Mouse (Mus musculus) hindbrain, embryonic 16.5 days (tissue): Measurements from ENCODE around the gene Nckap5. TPM values are rescaled to one million over a fixed set of nuclear protein-coding genes. Genes with fewer than 3 reads are reported as not detected.

Source experiments
- ATAC-seq: fragments of 200-750 bp; cut with Nextera tagmentation; 2 replicates; pipeline ENCODE4 v1.8.0; 2017; ENCODE audit warnings: moderate TSS enrichment, moderate library complexity
- H3K27ac ChIP-seq: fragments of 300-500 bp; sonication (generic); 2 replicates; pipeline ENCODE4 v1.5.1; 2014; ENCODE audit warnings: low read depth, mild to moderate bottlenecking, control low read depth, low read length, moderate library complexity
- H3K27me3 ChIP-seq: fragments of 300-500 bp; sonication (generic); replicated peaks from 2 replicates; pipeline ENCODE4 v1.6.1; 2014; ENCODE audit warnings: low read length; ENCODE audit not compliant: control insufficient read depth, insufficient read depth
- H3K36me3 ChIP-seq: fragments of 300-500 bp; sonication (generic); 2 replicates; pipeline ENCODE4 v1.6.1; 2014; ENCODE audit warnings: mild to moderate bottlenecking, low read length, moderate library complexity, mixed read lengths; ENCODE audit not compliant: control insufficient read depth, insufficient read depth
- H3K4me1 ChIP-seq: fragments of 300-500 bp; sonication (generic); 2 replicates; pipeline ENCODE4 v1.6.1; 2014; ENCODE audit warnings: low read depth, low read length; ENCODE audit not compliant: control insufficient read depth, insufficient read depth
- H3K4me2 ChIP-seq: fragments of 300-500 bp; sonication (generic); 2 replicates; pipeline ENCODE4 v1.6.1; 2014; ENCODE audit warnings: mild to moderate bottlenecking, low read length, control low read depth, moderate library complexity
- H3K4me3 ChIP-seq: fragments of 300-500 bp; sonication (generic); 2 replicates; pipeline ENCODE4 v1.5.1; 2014; ENCODE audit warnings: mild to moderate bottlenecking, low read length, control low read depth, moderate library complexity
- H3K9ac ChIP-seq: fragments of 300-500 bp; sonication (generic); 2 replicates; pipeline ENCODE4 v1.6.1; 2014; ENCODE audit warnings: low read depth, mild to moderate bottlenecking, control low read depth, low read length, moderate library complexity
- H3K9me3 ChIP-seq: fragments of 300-500 bp; sonication (generic); 2 replicates; pipeline ENCODE4 v1.6.1; 2014; ENCODE audit warnings: mild to moderate bottlenecking, low read length, moderate library complexity; ENCODE audit not compliant: control insufficient read depth
- WGBS: fragments of 180-500 bp; shearing (Covaris S2); extraction: QIAGEN DNeasy Blood & Tissue Kit; methylation state at CpG from one replicate; pipeline ENCODE4 v1.1.7; 2014; 5-methylcytosine and 5-hydroxymethylcytosine counted together
- polyA plus RNA-seq: library from polyadenylated mRNA; unstranded; fragments of >200 nt; fragmentation: Nextera tagmentation; extraction: Ambion mirVana; gene quantifications from 2 replicates; pipeline ENCODE4 v1.2.1, GENCODE M21; 2015

Gene Nckap5
- polyA plus RNA-seq, 1 experiment from 2014 or later, result 13.9 TPM

DNA sequence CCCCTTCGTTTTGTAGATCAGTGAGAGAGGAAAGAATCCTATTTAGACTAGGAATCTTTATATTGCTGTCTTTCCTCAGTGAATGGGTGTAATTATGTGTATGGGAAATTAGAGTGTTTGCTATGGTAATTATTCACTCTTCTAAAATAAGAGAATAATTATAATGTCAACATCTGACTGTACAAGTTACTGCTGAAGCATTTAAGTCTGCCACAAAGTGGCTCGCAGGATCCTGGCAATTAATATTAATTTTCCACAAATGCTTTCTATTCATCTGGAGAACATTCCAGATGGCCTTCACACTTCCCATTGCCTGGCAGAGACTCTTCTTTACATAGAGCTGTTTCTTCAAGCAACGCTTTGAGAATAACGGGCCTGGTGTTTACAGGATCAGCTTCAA, 439.4 kb downstream of the Nckap5 start:
- no peak overlapping the region for H3K4me2 ChIP-seq
- 65% methylated on average over 4 of the region's 4 CpGs for WGBS
- H3K9me3 ChIP-seq, result no peaks in the 10 kb centered on the region
- no peak overlapping the region for H3K9ac ChIP-seq
- H3K27ac ChIP-seq, result no peak overlapping the region
- no peaks in the 10 kb centered on the region for H3K4me1 ChIP-seq
- ATAC-seq, result no peak
- H3K4me3 ChIP-seq, result no peak overlapping the region
- no peaks in the 10 kb centered on the region for H3K27me3 ChIP-seq
- no peaks in the 10 kb centered on the region for H3K36me3 ChIP-seq

DNA sequence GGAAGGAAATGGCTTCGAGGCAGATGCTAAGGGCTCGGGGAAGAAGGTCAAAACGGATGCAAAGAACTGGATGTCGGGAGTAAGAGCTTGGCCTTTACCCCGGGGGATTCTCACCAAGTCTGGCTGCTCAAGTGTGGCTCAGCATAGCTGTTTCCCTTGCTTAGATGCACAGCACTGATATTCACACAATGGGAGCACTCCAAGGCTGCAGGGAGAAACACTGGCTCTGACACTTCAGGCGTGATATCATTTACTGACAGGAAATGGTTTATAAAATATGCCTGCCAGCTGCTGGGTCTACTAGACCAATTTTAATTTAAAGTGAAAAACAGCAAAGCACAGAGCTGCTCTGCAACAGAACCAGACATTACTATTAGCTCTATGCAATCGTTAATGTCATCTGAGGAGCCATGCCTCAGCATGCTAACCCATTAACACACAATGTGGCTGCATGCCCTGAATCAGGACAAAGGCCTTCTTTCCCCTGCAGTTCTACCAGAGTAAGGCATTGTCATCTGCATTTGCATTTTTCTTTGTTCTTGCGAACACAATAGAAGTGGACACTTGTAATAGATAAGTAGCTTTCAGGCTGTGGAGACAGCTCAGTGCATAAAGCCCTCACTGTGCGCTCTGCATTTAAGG, 453.1 kb downstream of the Nckap5 start:
- H3K9ac ChIP-seq, result no peak overlapping the region
- H3K4me1 ChIP-seq, result no peaks in the 10 kb centered on the region
- H3K27ac ChIP-seq, result no peak overlapping the region
- no peaks in the 10 kb centered on the region for H3K36me3 ChIP-seq
- ATAC-seq, result no peak
- WGBS, result 61% methylated on average over 9 of the region's 9 CpGs
- H3K4me2 ChIP-seq, result no peak overlapping the region
- H3K4me3 ChIP-seq, result no peak overlapping the region
- H3K9me3 ChIP-seq, result no peaks in the 10 kb centered on the region
- no peaks in the 10 kb centered on the region for H3K27me3 ChIP-seq

GRCm38 (mm10) chr1:126366736-126367135, 463.9 kb downstream of the Nckap5 start:
- no peak overlapping the region for H3K4me3 ChIP-seq
- H3K27me3 ChIP-seq, result no peaks in the 10 kb centered on the region
- H3K36me3 ChIP-seq, result no peaks in the 10 kb centered on the region
- no peaks in the 10 kb centered on the region for H3K4me1 ChIP-seq
- no peak overlapping the region for H3K4me2 ChIP-seq
- H3K9me3 ChIP-seq, result no peaks in the 10 kb centered on the region
- no peak overlapping the region for H3K27ac ChIP-seq
- ATAC-seq, result no peak
- WGBS, result 67% methylated on average over 2 of the region's 2 CpGs
- no peak overlapping the region for H3K9ac ChIP-seq

GRCm38 (mm10) chr1:126364556-126364955, 466.0 kb downstream of the Nckap5 start:
- no peak for ATAC-seq
- no peaks in the 10 kb centered on the region for H3K27me3 ChIP-seq
- peaks cover 6% of the 10 kb centered on the region for H3K4me1 ChIP-seq
- H3K4me3 ChIP-seq, result no peak overlapping the region
- H3K36me3 ChIP-seq, result no peaks in the 10 kb centered on the region
- WGBS, result 74% methylated on average over 6 of the region's 6 CpGs
- H3K27ac ChIP-seq, result no peak overlapping the region
- no peak overlapping the region for H3K9ac ChIP-seq
- no peaks in the 10 kb centered on the region for H3K9me3 ChIP-seq
- H3K4me2 ChIP-seq, result no peak overlapping the region

DNA sequence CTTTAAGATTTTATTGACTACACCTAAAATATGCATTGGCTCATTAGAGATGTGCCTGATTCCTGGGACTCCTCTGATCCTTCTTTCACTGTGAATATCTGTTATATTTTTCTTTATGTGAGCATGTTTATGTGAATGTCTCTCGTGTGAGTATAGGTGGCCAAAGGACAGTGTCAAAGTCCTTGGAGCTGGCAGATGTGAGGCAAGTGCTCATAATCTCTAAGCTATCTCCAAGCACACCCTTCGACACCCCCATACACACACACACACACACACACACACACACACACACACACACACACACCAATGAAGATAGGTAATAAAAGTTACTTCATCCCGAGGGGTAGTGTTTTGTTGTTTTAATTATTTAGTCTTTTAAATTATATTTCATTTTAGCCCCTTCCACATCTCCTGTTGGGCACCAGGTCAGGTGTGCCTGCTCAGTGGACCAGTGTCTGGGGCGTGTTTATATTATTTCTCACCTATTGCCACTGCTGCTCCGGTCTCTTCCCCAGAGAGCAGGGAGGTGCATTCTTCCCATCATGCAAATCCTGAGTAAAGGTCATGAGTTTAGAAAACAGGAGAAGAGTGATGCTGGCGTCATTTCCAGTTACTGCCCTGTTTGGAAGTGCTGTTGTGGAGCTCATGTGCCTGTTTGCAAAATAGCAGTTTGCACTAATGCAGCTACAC, 469.9 kb downstream of the Nckap5 start:
- H3K4me2 ChIP-seq, result no peak overlapping the region
- no peaks in the 10 kb centered on the region for H3K27me3 ChIP-seq
- H3K27ac ChIP-seq, result no peak overlapping the region
- 85% methylated on average over 6 of the region's 6 CpGs for WGBS
- no peaks in the 10 kb centered on the region for H3K9me3 ChIP-seq
- peaks cover 6% of the 10 kb centered on the region for H3K4me1 ChIP-seq
- no peak overlapping the region for H3K9ac ChIP-seq
- ATAC-seq, result no peak
- H3K4me3 ChIP-seq, result no peak overlapping the region
- H3K36me3 ChIP-seq, result no peaks in the 10 kb centered on the region

GRCm38 (mm10) chr1:126360111-126360510, 470.5 kb downstream of the Nckap5 start:
- no peaks in the 10 kb centered on the region for H3K27me3 ChIP-seq
- WGBS, result 68% methylated on average over 3 of the region's 3 CpGs
- no peaks in the 10 kb centered on the region for H3K36me3 ChIP-seq
- ATAC-seq, result peak; percentile 40; the same call in 1 of the 2 replicates
- H3K9me3 ChIP-seq, result no peaks in the 10 kb centered on the region
- no peak overlapping the region for H3K9ac ChIP-seq
- H3K4me2 ChIP-seq, result no peak overlapping the region
- no peak overlapping the region for H3K27ac ChIP-seq
- peaks cover 6% of the 10 kb centered on the region for H3K4me1 ChIP-seq
- no peak overlapping the region for H3K4me3 ChIP-seq

- H3K9me3 ChIP-seq, result no peaks in the 10 kb centered on the region
- no peak overlapping the region for H3K27ac ChIP-seq
- H3K36me3 ChIP-seq, result no peaks in the 10 kb centered on the region
- H3K4me2 ChIP-seq, result no peak overlapping the region
- no peaks in the 10 kb centered on the region for H3K27me3 ChIP-seq
- no peak overlapping the region for H3K9ac ChIP-seq
- H3K4me3 ChIP-seq, result no peak overlapping the region
- H3K4me1 ChIP-seq, result no peaks in the 10 kb centered on the region; the same call in 1 of the 2 replicates
- ATAC-seq, result peak; percentile 70; the same call in 1 of the 2 replicates
- WGBS, result 76% methylated on average over 2 of the region's 2 CpGs
These were observed 488.8 kb downstream of the Nckap5 start for GRCm38 (mm10) chr1:126341806-126342205.

DNA sequence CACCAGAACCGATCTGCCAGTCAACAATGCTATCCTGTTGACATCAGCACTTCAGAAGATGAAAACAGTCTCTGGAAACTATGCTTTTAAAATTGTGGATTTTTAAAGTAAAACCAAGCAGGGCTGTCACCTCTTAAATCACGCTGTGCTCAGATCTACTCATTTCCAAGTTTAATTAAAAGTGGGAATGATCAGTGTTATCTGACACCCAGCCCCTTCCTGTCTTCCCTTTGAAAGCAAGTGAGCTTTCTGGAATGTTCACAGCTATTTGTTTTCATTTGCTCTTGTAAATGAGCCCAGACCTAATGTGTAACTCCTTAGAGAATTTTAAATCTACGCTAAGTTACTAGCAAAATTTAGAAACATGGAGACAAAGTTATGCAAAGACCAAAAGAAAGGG, 491.3 kb downstream of the Nckap5 start:
- no peaks in the 10 kb centered on the region for H3K27me3 ChIP-seq
- H3K4me1 ChIP-seq, result no peaks in the 10 kb centered on the region; the same call in 1 of the 2 replicates
- no peak overlapping the region for H3K4me2 ChIP-seq
- no peak overlapping the region for H3K4me3 ChIP-seq
- no peaks in the 10 kb centered on the region for H3K36me3 ChIP-seq
- no peak overlapping the region for H3K9ac ChIP-seq
- WGBS, result 77% methylated on average over 3 of the region's 3 CpGs
- H3K27ac ChIP-seq, result no peak overlapping the region
- no peaks in the 10 kb centered on the region for H3K9me3 ChIP-seq
- no peak for ATAC-seq

DNA sequence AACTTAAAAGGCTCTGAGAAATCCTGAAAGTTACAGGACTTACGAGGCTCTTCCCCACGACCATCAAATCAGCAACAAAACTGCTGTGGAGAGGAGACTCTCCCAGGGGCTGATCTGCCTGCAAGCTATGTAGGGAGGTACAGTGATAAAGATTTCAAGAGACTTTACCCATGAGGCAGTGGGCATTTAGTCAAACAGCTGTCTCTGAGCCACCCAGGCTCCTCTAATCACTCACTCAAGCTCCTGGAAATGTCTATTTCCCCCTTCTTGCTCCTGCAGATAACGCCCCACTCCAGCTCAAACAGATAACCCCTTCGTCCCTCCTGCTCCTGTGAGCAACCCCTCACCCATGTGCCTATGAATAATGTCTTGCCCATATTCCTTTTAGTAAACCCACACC, 496.4 kb downstream of the Nckap5 start:
- H3K9ac ChIP-seq, result no peak overlapping the region
- H3K4me3 ChIP-seq, result no peak overlapping the region
- no peak overlapping the region for H3K27ac ChIP-seq
- 94% methylated on average over 4 of the region's 4 CpGs for WGBS
- H3K27me3 ChIP-seq, result no peaks in the 10 kb centered on the region
- no peak overlapping the region for H3K4me2 ChIP-seq
- no peak for ATAC-seq
- no peaks in the 10 kb centered on the region for H3K9me3 ChIP-seq
- no peaks in the 10 kb centered on the region for H3K36me3 ChIP-seq
- no peaks in the 10 kb centered on the region for H3K4me1 ChIP-seq
